Mouse (Mus musculus) G1E (cell line): ENCODE data around the gene Prf1. TPM values are rescaled to one million over a fixed set of nuclear protein-coding genes. Genes with fewer than 3 reads are reported as not detected.

ENCODE experiments used
- ATAC-seq: 2 replicates; pipeline ENCODE4 v1.8.0; 2016; ENCODE audit warnings: mild to moderate bottlenecking; ENCODE audit not compliant: insufficient number of reproducible peaks, poor library complexity, low FRiP score, severe bottlenecking; ENCODE audit errors: extremely low read depth
- DNase-seq: peaks from one replicate; pipeline ENCODE4 v3.0.0; 2012; ENCODE audit warnings: low spot score
- H3K27me3 ChIP-seq: 2 replicates; pipeline ENCODE4 v1.6.1; 2012; ENCODE audit warnings: mild to moderate bottlenecking, low read length, inconsistent platforms; ENCODE audit not compliant: insufficient read depth
- H3K36me3 ChIP-seq: replicated peaks from 2 replicates; pipeline ENCODE3; 2012; ENCODE audit warnings: mild to moderate bottlenecking, inconsistent platforms
- H3K4me1 ChIP-seq: 2 replicates; pipeline ENCODE4 v1.6.1; 2012; ENCODE audit warnings: low read depth, low read length, inconsistent platforms, mixed read lengths; ENCODE audit not compliant: insufficient read depth
- H3K4me3 ChIP-seq: 2 replicates; pipeline ENCODE4 v1.5.1; 2012; ENCODE audit warnings: low read depth, mild to moderate bottlenecking, inconsistent platforms, low read length, moderate library complexity, mixed read lengths
- H3K9me3 ChIP-seq: replicated peaks from 2 replicates; pipeline ENCODE4 v1.6.1; 2012; ENCODE audit warnings: inconsistent platforms
- CTCF ChIP-seq: IDR thresholded peaks from 2 replicates; pipeline ENCODE4 v1.5.1; 2012; ENCODE audit warnings: low read depth, low read length, inconsistent platforms, mixed read lengths
- GATA1 ChIP-seq: IDR thresholded peaks from 2 replicates; pipeline ENCODE4 v1.6.1; 2012; ENCODE audit warnings: borderline replicate concordance, low read length, inconsistent platforms, mixed read lengths
- GATA2 ChIP-seq: IDR thresholded peaks from 2 replicates; pipeline ENCODE4 v1.6.1; 2012; ENCODE audit warnings: low read depth, low read length, inconsistent platforms, borderline replicate concordance
- POLR2AphosphoS5 ChIP-seq: IDR thresholded peaks from 2 replicates; pipeline ENCODE4 v1.6.1; 2012; ENCODE audit warnings: low read depth, low read length, inconsistent platforms; ENCODE audit not compliant: insufficient replicate concordance
- TAL1 ChIP-seq: conservative IDR thresholded peaks from 2 replicates; pipeline ENCODE4 v1.6.1; 2012; ENCODE audit warnings: low read depth, low read length, inconsistent platforms, mixed read lengths
- polyA plus RNA-seq: library from polyadenylated mRNA; stranded (reverse); fragments of >175 nt; gene quantifications from 2 replicates; pipeline ENCODE4 v1.2.3, GENCODE M21; 2012
- total RNA-seq, 2 experiments: library from RNA; stranded (forward) in 1 of 2; stranded (reverse) in 1 of 2; fragments of 200-1000 nt in 1 of 2; fragments of >200 nt in 1 of 2; fragmentation: Nextera tagmentation in 1 of 2; gene quantifications; 2 replicates each; pipeline ENCODE4 v1.2.3; 2014 to 2017

Prf1 gene
- total and polyA plus RNA-seq, 3 experiments, result 0.05 TPM; not detected in 2

DNA sequence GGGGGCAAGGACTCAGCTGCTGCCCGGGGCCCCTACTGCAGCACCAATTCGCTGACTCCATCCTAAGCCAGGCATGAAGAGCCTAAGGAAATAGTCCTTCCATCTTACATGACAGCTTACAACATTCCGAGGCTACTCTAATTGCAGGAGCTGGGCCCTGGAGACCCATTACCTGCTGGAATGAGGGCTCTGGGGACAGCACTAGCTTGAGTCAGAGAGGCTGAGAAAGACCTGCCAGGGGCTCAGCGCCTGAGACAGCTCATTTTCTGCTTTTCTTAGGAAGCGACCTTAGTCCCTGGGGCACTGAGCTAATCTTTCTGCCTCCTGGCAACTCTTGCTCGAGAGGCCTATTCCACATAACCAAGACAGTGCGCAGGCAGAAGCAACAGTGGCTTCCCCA lies 31.3 kb downstream of the Prf1 start:
- Histone ChIP-seq H3K4me3 (no peak overlapping the region), H3K27me3 (no peaks in the 10 kb centered on the region), H3K4me1 (no peaks in the 10 kb centered on the region), H3K36me3 (no peaks in the 10 kb centered on the region), H3K9me3 (peaks cover 8% of the 10 kb centered on the region; the same call in 1 of the 2 replicates)
- DNase-seq (no peak), ATAC-seq (no peak)
- TF ChIP-seq POLR2AphosphoS5, result no peak
- no peak for TF ChIP-seq TAL1
- no peak for TF ChIP-seq CTCF
- no peak for TF ChIP-seq GATA2
- TF ChIP-seq GATA1, result no peak

DNA sequence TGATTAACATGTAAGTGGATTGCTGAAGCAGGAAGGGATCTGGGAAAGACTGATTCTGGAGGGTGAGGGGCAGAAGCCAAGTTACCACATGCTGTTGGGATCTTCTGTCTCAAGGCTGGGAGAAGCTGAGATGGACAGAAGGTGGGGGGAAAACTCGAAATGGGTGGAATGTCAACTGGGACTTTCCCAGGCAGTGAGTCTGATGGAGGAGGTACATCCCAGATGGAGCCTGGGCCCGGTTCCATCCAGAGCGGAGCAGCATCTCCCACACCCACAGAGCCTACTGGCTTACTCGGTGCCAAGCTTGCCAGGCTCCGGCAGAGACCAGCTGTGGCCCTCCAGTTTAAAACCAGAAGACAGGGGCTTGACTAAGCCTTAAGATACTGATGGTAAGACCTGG lies 33.4 kb downstream of the Prf1 start:
- no peaks in the 10 kb centered on the region for H3K4me1 ChIP-seq
- no peaks in the 10 kb centered on the region; the same call in 1 of the 2 replicates for H3K9me3 ChIP-seq
- no peaks in the 10 kb centered on the region for H3K27me3 ChIP-seq
- TF ChIP-seq GATA2 (no peak), POLR2AphosphoS5 (no peak), CTCF (no peak), TAL1 (no peak), GATA1 (no peak)
- no peak overlapping the region for H3K4me3 ChIP-seq
- ATAC-seq, result no peak
- no peaks in the 10 kb centered on the region for H3K36me3 ChIP-seq
- DNase-seq, result no peak

DNA sequence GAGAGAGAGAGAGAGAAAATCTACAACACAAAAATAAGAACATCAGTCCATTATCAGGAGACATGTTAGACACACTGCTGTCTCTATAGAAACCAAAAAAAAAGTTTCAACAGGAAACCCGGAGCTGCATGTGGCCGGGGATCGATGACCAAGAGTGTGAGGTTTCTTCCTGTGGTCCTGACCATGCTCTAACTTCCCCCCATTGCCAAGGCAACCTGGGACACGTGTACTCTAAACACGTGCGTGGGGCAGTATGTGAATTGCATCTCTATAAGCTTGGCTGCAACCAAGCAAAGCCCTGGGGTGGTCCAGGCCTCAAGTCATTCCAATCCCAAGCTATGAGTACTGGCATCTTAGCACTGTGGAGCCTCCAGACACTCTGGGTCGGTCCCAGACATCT lies 36.9 kb downstream of the Prf1 start:
- TF ChIP-seq CTCF, result no peak
- TF ChIP-seq TAL1, result no peak
- TF ChIP-seq GATA2, result no peak
- no peak for TF ChIP-seq GATA1
- TF ChIP-seq POLR2AphosphoS5, result no peak
- Histone ChIP-seq H3K4me1 (no peaks in the 10 kb centered on the region), H3K36me3 (no peaks in the 10 kb centered on the region), H3K9me3 (no peaks in the 10 kb centered on the region), H3K27me3 (no peaks in the 10 kb centered on the region), H3K4me3 (no peak overlapping the region)
- ATAC-seq, result no peak
- no peak for DNase-seq

DNA sequence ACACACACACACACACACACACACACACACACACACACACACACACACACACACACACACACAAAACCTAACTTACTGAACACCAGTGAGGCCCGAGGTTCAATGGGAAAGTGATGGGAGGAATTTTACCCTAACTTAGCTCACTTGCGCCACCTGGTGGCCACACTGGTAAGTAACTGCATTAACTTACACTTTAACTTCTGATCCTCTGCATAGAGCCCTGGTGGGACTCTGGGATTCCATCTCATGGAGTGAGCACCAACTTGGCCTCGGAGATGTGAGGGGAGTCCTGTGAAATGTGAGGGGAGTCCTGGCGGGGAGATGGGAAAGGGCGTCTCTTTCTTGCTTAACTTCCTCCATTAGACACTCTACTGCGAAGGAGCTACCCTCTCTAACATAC lies 38.5 kb downstream of the Prf1 start:
- DNase-seq (no peak), ATAC-seq (no peak; the same call in 1 of the 2 replicates)
- TF ChIP-seq GATA2 (no peak), GATA1 (no peak), TAL1 (no peak), CTCF (no peak)

DNA sequence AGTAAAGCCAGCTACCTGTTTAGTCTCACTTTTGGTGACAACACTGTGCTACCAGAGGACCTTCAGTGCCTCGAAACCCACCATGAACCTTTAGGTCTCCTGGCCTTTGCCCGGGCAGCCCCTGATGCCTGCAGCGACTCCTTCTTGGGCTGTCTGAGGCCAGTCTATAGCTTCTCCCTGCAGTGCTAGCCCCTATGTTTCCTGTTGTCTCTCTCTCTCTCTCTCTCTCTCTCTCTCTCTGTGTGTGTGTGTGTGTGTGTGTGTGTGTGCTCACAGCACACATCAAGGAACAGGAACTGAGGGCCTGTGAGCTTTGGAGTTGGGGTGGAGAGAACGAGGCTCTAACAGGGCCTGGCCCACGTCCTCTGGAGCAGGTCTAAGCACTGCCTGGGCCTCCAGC lies 39.0 kb downstream of the Prf1 start:
- Histone ChIP-seq H3K4me1 (no peaks in the 10 kb centered on the region), H3K9me3 (no peaks in the 10 kb centered on the region), H3K4me3 (no peak overlapping the region), H3K36me3 (no peaks in the 10 kb centered on the region), H3K27me3 (no peaks in the 10 kb centered on the region)
- DNase-seq, result no peak
- ATAC-seq, result no peak
- TF ChIP-seq TAL1, result no peak
- no peak for TF ChIP-seq POLR2AphosphoS5
- TF ChIP-seq GATA2, result no peak
- TF ChIP-seq CTCF, result no peak

More for the DNA sequence above, 38.5 kb downstream of the Prf1 start:
- no peaks in the 10 kb centered on the region for H3K9me3 ChIP-seq
- H3K4me3 ChIP-seq, result no peak overlapping the region
- H3K4me1 ChIP-seq, result no peaks in the 10 kb centered on the region
- H3K36me3 ChIP-seq, result no peaks in the 10 kb centered on the region
- H3K27me3 ChIP-seq, result no peaks in the 10 kb centered on the region

DNA sequence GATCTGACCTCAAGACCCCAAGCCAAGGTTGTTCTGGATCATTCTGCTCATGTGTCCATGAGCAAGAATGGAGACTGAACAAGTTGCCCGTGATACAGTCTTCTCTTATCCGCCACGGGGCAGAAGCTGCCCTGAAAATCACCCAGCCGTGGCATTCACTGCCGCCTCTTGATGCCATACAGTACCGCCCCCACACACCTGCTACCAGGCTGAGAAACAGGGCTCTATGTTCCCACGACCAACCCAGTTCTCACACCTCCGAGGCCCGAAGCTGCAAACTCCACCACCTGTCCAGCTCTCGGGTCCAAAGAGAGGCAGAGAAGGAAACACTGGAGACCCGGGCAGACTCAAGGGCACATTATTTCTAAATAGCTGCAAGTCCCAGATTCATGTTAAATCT lies 40.0 kb downstream of the Prf1 start:
- Histone ChIP-seq H3K27me3 (no peaks in the 10 kb centered on the region), H3K9me3 (no peaks in the 10 kb centered on the region), H3K4me1 (no peaks in the 10 kb centered on the region), H3K4me3 (no peak overlapping the region), H3K36me3 (no peaks in the 10 kb centered on the region)
- DNase-seq, result no peak
- TF ChIP-seq GATA2, result no peak
- TF ChIP-seq GATA1, result no peak
- TF ChIP-seq CTCF, result no peak
- no peak for TF ChIP-seq POLR2AphosphoS5
- TF ChIP-seq TAL1, result no peak
- ATAC-seq, result no peak

DNA sequence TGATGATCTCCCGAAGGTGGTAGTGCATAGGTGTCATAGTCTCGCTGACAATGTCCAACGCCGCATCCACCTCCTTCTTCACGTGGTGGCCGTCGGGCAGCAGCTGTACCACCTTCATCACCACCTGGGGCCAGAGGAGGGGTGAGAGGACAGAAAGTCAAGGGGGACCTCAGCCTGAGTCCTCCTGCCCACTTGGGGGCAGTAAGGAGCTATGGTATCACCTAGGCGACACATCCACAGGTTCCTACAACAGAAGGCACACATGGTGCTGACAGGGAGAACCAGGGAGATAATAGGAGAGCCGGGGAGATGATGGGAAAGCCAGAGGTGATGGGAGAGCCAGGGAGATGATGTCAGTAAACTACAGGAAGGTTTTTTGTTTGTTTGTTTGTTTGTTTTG lies 41.6 kb downstream of the Prf1 start:
- TF ChIP-seq GATA2, result no peak
- TF ChIP-seq CTCF, result no peak
- TF ChIP-seq POLR2AphosphoS5, result no peak
- no peak for TF ChIP-seq TAL1
- no peak for TF ChIP-seq GATA1
- ATAC-seq (no peak), DNase-seq (no peak)
- no peaks in the 10 kb centered on the region for H3K9me3 ChIP-seq
- no peak overlapping the region for H3K4me3 ChIP-seq
- H3K36me3 ChIP-seq, result no peaks in the 10 kb centered on the region
- H3K4me1 ChIP-seq, result no peaks in the 10 kb centered on the region
- H3K27me3 ChIP-seq, result no peaks in the 10 kb centered on the region
